Mouse (Mus musculus) adrenal gland, adult 8-10 months (tissue): ENCODE measurements around the gene Arpc4. TPM values are rescaled to one million over a fixed set of nuclear protein-coding genes. Genes with fewer than 3 reads are reported as not detected.

Source experiments
- DNase-seq: peaks from one replicate; pipeline ENCODE4 v3.0.0; 2022
- total RNA-seq, 4 experiments: library from RNA; stranded (reverse); gene quantifications; 2 replicates each; pipeline ENCODE4 v1.2.4; 2022

The Arpc4 gene
- total RNA-seq, 4 experiments from 2014 or later = 199 to 228 (median 204) TPM

GRCm38 (mm10) chr6:113366639-113367038 is 11.3 kb upstream of the Arpc4 start:
- DNase-seq = no peak

- DNase-seq = no peak
These were observed 10.3 kb upstream of the Arpc4 start for GRCm38 (mm10) chr6:113367574-113367973.

GRCm38 (mm10) chr6:113368124-113368523 is 9.8 kb upstream of the Arpc4 start:
- no peak for DNase-seq

- DNase-seq = no peak
These were observed 9.3 kb upstream of the Arpc4 start for GRCm38 (mm10) chr6:113368577-113368976.

GRCm38 (mm10) chr6:113370194-113370929 is 7.6 kb upstream of the Arpc4 start:
- no peak for DNase-seq

GRCm38 (mm10) chr6:113373491-113373890 is 4.4 kb upstream of the Arpc4 start:
- no peak for DNase-seq

- no peak for DNase-seq
These were observed 781 bp upstream of the Arpc4 start for GRCm38 (mm10) chr6:113377172-113377495.

- DNase-seq = no peak
These were observed 1.3 kb downstream of the Arpc4 start for GRCm38 (mm10) chr6:113379246-113379645.

GRCm38 (mm10) chr6:113380480-113380879 is 2.6 kb downstream of the Arpc4 start:
- no peak for DNase-seq

- DNase-seq = no peak
These were observed 6.5 kb downstream of the Arpc4 start for GRCm38 (mm10) chr6:113384351-113384927.

- no peak for DNase-seq
These were observed 7.3 kb downstream of the Arpc4 start for GRCm38 (mm10) chr6:113385160-113385714.

GRCm38 (mm10) chr6:113386025-113386424 is 8.1 kb downstream of the Arpc4 start:
- no peak for DNase-seq

GRCm38 (mm10) chr6:113388960-113389359 is 11.0 kb downstream of the Arpc4 start, which contains the start of gene Ttll3:
Gene Ttll3 (plus strand): TSS chr6:113389260.
- DNase-seq = no peak

GRCm38 (mm10) chr6:113390715-113391114 is 12.8 kb downstream of the Arpc4 start:
- DNase-seq = no peak

GRCm38 (mm10) chr6:113392015-113392386 is 14.1 kb downstream of the Arpc4 start:
- DNase-seq = no peak

- peak; percentile 34 for DNase-seq
These were observed 14.6 kb downstream of the Arpc4 start for GRCm38 (mm10) chr6:113392387-113393071.

GRCm38 (mm10) chr6:113393951-113394350 is 16.0 kb downstream of the Arpc4 start:
- DNase-seq = no peak

- DNase-seq = no peak
These were observed 16.9 kb downstream of the Arpc4 start for GRCm38 (mm10) chr6:113394811-113395210.

- DNase-seq = no peak
These were observed 17.6 kb downstream of the Arpc4 start for GRCm38 (mm10) chr6:113395501-113395900.

GRCm38 (mm10) chr6:113396270-113397030 is 18.5 kb downstream of the Arpc4 start:
- no peak for DNase-seq

- no peak for DNase-seq
These were observed 24.2 kb downstream of the Arpc4 start for GRCm38 (mm10) chr6:113402094-113402493.

GRCm38 (mm10) chr6:113404649-113405448 is 26.9 kb downstream of the Arpc4 start:
- DNase-seq = no peak
